Mouse (Mus musculus): ENCODE results near the gene Tfap2e.
A peak's percentile ranks its signal among the peaks of the same experiment; 100 is the strongest.

Tfap2e gene

GRCm38 (mm10) chr4:126751556-126752023 is 15.6 kb upstream of the Tfap2e start:
- no peak for DNase-seq

- no peak for DNase-seq
These were observed 15.0 kb upstream of the Tfap2e start for GRCm38 (mm10) chr4:126750863-126751555.

- DNase-seq, result peak; percentile 10
These were observed 14.1 kb upstream of the Tfap2e start for GRCm38 (mm10) chr4:126750046-126750683.

- DNase-seq, result no peak
These were observed 13.5 kb upstream of the Tfap2e start for GRCm38 (mm10) chr4:126749553-126749952.

GRCm38 (mm10) chr4:126748381-126748780 is 12.3 kb upstream of the Tfap2e start:
- no peak for DNase-seq

GRCm38 (mm10) chr4:126746194-126746840 is 10.3 kb upstream of the Tfap2e start:
- DNase-seq, result no peak

GRCm38 (mm10) chr4:126745506-126746193 is 9.6 kb upstream of the Tfap2e start:
- peak; percentile 23 for DNase-seq

- no peak for DNase-seq
These were observed 8.8 kb upstream of the Tfap2e start for GRCm38 (mm10) chr4:126744831-126745230.

- no peak for DNase-seq
These were observed 7.7 kb upstream of the Tfap2e start for GRCm38 (mm10) chr4:126743713-126744112.

- DNase-seq, result no peak
These were observed 6.9 kb upstream of the Tfap2e start for GRCm38 (mm10) chr4:126742976-126743375.

- DNase-seq, result peak; percentile 66
These were observed 5.4 kb upstream of the Tfap2e start for GRCm38 (mm10) chr4:126741448-126741847.

- no peak for DNase-seq
These were observed 4.1 kb upstream of the Tfap2e start for GRCm38 (mm10) chr4:126739966-126740676.

GRCm38 (mm10) chr4:126735382-126736000 is 549 bp downstream of the Tfap2e start:
- DNase-seq, result no peak

- no peak for DNase-seq
These were observed 1.2 kb downstream of the Tfap2e start for GRCm38 (mm10) chr4:126734700-126735381.

GRCm38 (mm10) chr4:126734001-126734603 is 1.9 kb downstream of the Tfap2e start:
- no peak for DNase-seq

- no peak for DNase-seq
These were observed 3.3 kb downstream of the Tfap2e start for GRCm38 (mm10) chr4:126732531-126733380.

- no peak for DNase-seq
These were observed 3.9 kb downstream of the Tfap2e start for GRCm38 (mm10) chr4:126732111-126732510.

GRCm38 (mm10) chr4:126707439-126707826 is 28.6 kb downstream of the Tfap2e start:
- no peak for DNase-seq

- DNase-seq, result no peak
These were observed 29.2 kb downstream of the Tfap2e start for GRCm38 (mm10) chr4:126706630-126707438.

All from kidney, adult 11 months (tissue).